Mouse (Mus musculus): ENCODE results near the gene Dnase1l2.
"Not testable (repeated sequence)": the region's sequence is repeated elsewhere in the genome, so short reads cannot be mapped to it uniquely, and the experiment has no call there.

Dnase1l2 gene

GRCm38 (mm10) chr17:24427170-24427557 lies 15.7 kb downstream of the Dnase1l2 start:
- peak; percentile 21 to 36 for DNase-seq

GRCm38 (mm10) chr17:24426471-24427169 lies 16.3 kb downstream of the Dnase1l2 start, which contains the start of gene Eci1:
Eci1 (plus strand) TSS chr17:24426641.
- peak; percentile 98 to 99 for DNase-seq

GRCm38 (mm10) chr17:24425905-24426304 lies 17.0 kb downstream of the Dnase1l2 start:
- DNase-seq: no peak

- DNase-seq: not testable (repeated sequence)
Measured at GRCm38 (mm10) chr17:24425326-24425725, 17.6 kb downstream of the Dnase1l2 start.

- DNase-seq: no peak
Measured at GRCm38 (mm10) chr17:24424489-24424888, 18.4 kb downstream of the Dnase1l2 start.

GRCm38 (mm10) chr17:24423114-24423513 lies 19.8 kb downstream of the Dnase1l2 start:
- DNase-seq: no peak

GRCm38 (mm10) chr17:24416051-24416652 lies 26.8 kb downstream of the Dnase1l2 start:
- peak in 1 of 2 experiments; percentile 11 for DNase-seq

- no peak for DNase-seq
Measured at GRCm38 (mm10) chr17:24415011-24415410, 27.9 kb downstream of the Dnase1l2 start.

- peak; percentile 96 to 97 for DNase-seq
Measured at GRCm38 (mm10) chr17:24414230-24414976, 28.5 kb downstream of the Dnase1l2 start, which contains the start of gene Rnps1. Rnps1 (plus strand) TSS chr17:24414565.

GRCm38 (mm10) chr17:24413557-24414211 lies 29.2 kb downstream of the Dnase1l2 start:
- peak; percentile 21 to 53 for DNase-seq

- no peak for DNase-seq
Measured at GRCm38 (mm10) chr17:24407116-24407803, 35.6 kb downstream of the Dnase1l2 start.

GRCm38 (mm10) chr17:24402371-24402770 lies 40.5 kb downstream of the Dnase1l2 start:
- no peak for DNase-seq

- DNase-seq: peak in 1 of 2 experiments; percentile 25
Measured at GRCm38 (mm10) chr17:24394456-24394855, 48.4 kb downstream of the Dnase1l2 start.

GRCm38 (mm10) chr17:24393527-24393926 lies 49.4 kb downstream of the Dnase1l2 start:
- DNase-seq: peak in 1 of 2 experiments; percentile 7

- peak; percentile 9 to 57 for DNase-seq
Measured at GRCm38 (mm10) chr17:24391149-24391548, 51.8 kb downstream of the Dnase1l2 start.
